Mouse (Mus musculus): ENCODE results near the gene Ahdc1. TPM values are rescaled to one million over a fixed set of nuclear protein-coding genes. Genes with fewer than 3 reads are reported as not detected.

Ahdc1 gene
- polyA plus RNA-seq, 1 experiment: 21.7 TPM

- Histone ChIP-seq H3K27ac (ENCODE audit: control insufficient read depth, insufficient read depth, low read depth, low read length, poor library complexity) (no peak overlapping the region; the same call in 1 of the 2 replicates), H3K4me3 (replicated peaks; ENCODE audit: control insufficient read depth, low read depth, low read length) (no peak overlapping the region), H3K4me1 (ENCODE audit: control insufficient read depth, insufficient read depth, low read length) (no peaks in the 10 kb centered on the region)
- WGBS: 89% methylated on average over 18 of the region's 18 CpGs
- TF ChIP-seq CTCF (IDR thresholded peaks at IDR 0.05; ENCODE audit: control insufficient read depth, insufficient read depth, low read length) (no peak), POLR2A (IDR thresholded peaks at IDR 0.05; ENCODE audit: borderline replicate concordance, control insufficient read depth, low read depth, low read length) (no peak)
Measured at GRCm38 (mm10) chr4:133039832-133040231, 28.8 kb downstream of the Ahdc1 start.

GRCm38 (mm10) chr4:133040241-133040904 lies 29.3 kb downstream of the Ahdc1 start:
- TF ChIP-seq CTCF (IDR thresholded peaks at IDR 0.05; ENCODE audit: control insufficient read depth, insufficient read depth, low read length): no peak
- TF ChIP-seq POLR2A (IDR thresholded peaks at IDR 0.05; ENCODE audit: borderline replicate concordance, control insufficient read depth, low read depth, low read length): no peak
- no peak overlapping the region for H3K27ac ChIP-seq (ENCODE audit: control insufficient read depth, insufficient read depth, low read depth, low read length, poor library complexity)
- 87% methylated on average over 14 of the region's 14 CpGs for WGBS
- H3K4me1 ChIP-seq (ENCODE audit: control insufficient read depth, insufficient read depth, low read length): no peaks in the 10 kb centered on the region
- H3K4me3 ChIP-seq (replicated peaks; ENCODE audit: control insufficient read depth, low read depth, low read length): no peak overlapping the region

GRCm38 (mm10) chr4:133042244-133042643 lies 31.2 kb downstream of the Ahdc1 start:
- Histone ChIP-seq H3K27ac (ENCODE audit: control insufficient read depth, insufficient read depth, low read depth, low read length, poor library complexity) (no peak overlapping the region), H3K4me1 (ENCODE audit: control insufficient read depth, insufficient read depth, low read length) (no peaks in the 10 kb centered on the region; the same call in 1 of the 2 replicates), H3K4me3 (replicated peaks; ENCODE audit: control insufficient read depth, low read depth, low read length) (no peak overlapping the region)
- TF ChIP-seq CTCF (IDR thresholded peaks at IDR 0.05; ENCODE audit: control insufficient read depth, insufficient read depth, low read length) (no peak), POLR2A (IDR thresholded peaks at IDR 0.05; ENCODE audit: borderline replicate concordance, control insufficient read depth, low read depth, low read length) (no peak)
- 74% methylated on average over 4 of the region's 4 CpGs for WGBS

- WGBS: 73% methylated on average over 28 of the region's 28 CpGs
- Histone ChIP-seq H3K4me1 (ENCODE audit: control insufficient read depth, insufficient read depth, low read length) (no peaks in the 10 kb centered on the region; the same call in 1 of the 2 replicates), H3K27ac (ENCODE audit: control insufficient read depth, insufficient read depth, low read depth, low read length, poor library complexity) (no peak overlapping the region), H3K4me3 (replicated peaks; ENCODE audit: control insufficient read depth, low read depth, low read length) (no peak overlapping the region)
- TF ChIP-seq CTCF (IDR thresholded peaks at IDR 0.05; ENCODE audit: control insufficient read depth, insufficient read depth, low read length) (no peak), POLR2A (IDR thresholded peaks at IDR 0.05; ENCODE audit: borderline replicate concordance, control insufficient read depth, low read depth, low read length) (no peak)
Measured at GRCm38 (mm10) chr4:133042651-133043635, 31.9 kb downstream of the Ahdc1 start.

- 70% methylated on average over 6 of the region's 6 CpGs for WGBS
- Histone ChIP-seq H3K4me1 (ENCODE audit: control insufficient read depth, insufficient read depth, low read length) (no peaks in the 10 kb centered on the region; the same call in 1 of the 2 replicates), H3K4me3 (replicated peaks; ENCODE audit: control insufficient read depth, low read depth, low read length) (no peak overlapping the region), H3K27ac (ENCODE audit: control insufficient read depth, insufficient read depth, low read depth, low read length, poor library complexity) (no peak overlapping the region)
- TF ChIP-seq CTCF (IDR thresholded peaks at IDR 0.05; ENCODE audit: control insufficient read depth, insufficient read depth, low read length): no peak
- TF ChIP-seq POLR2A (IDR thresholded peaks at IDR 0.05; ENCODE audit: borderline replicate concordance, control insufficient read depth, low read depth, low read length): no peak
Measured at GRCm38 (mm10) chr4:133043798-133044646, 33.0 kb downstream of the Ahdc1 start.

GRCm38 (mm10) chr4:133044647-133045094 lies 33.6 kb downstream of the Ahdc1 start:
- Histone ChIP-seq H3K4me1 (ENCODE audit: control insufficient read depth, insufficient read depth, low read length) (no peaks in the 10 kb centered on the region; the same call in 1 of the 2 replicates), H3K27ac (ENCODE audit: control insufficient read depth, insufficient read depth, low read depth, low read length, poor library complexity) (no peak overlapping the region), H3K4me3 (replicated peaks; ENCODE audit: control insufficient read depth, low read depth, low read length) (no peak overlapping the region)
- 82% methylated on average over 6 of the region's 6 CpGs for WGBS
- TF ChIP-seq CTCF (IDR thresholded peaks at IDR 0.05; ENCODE audit: control insufficient read depth, insufficient read depth, low read length) (no peak), POLR2A (IDR thresholded peaks at IDR 0.05; ENCODE audit: borderline replicate concordance, control insufficient read depth, low read depth, low read length) (no peak)

- Histone ChIP-seq H3K27ac (ENCODE audit: control insufficient read depth, insufficient read depth, low read depth, low read length, poor library complexity) (no peak overlapping the region), H3K4me3 (replicated peaks; ENCODE audit: control insufficient read depth, low read depth, low read length) (no peak overlapping the region), H3K4me1 (ENCODE audit: control insufficient read depth, insufficient read depth, low read length) (peaks cover 5% of the 10 kb centered on the region)
- WGBS: 79% methylated on average over 11 of the region's 11 CpGs
- no peak for TF ChIP-seq POLR2A (IDR thresholded peaks at IDR 0.05; ENCODE audit: borderline replicate concordance, control insufficient read depth, low read depth, low read length)
- TF ChIP-seq CTCF (IDR thresholded peaks at IDR 0.05; ENCODE audit: control insufficient read depth, insufficient read depth, low read length): no peak
Measured at GRCm38 (mm10) chr4:133045771-133046474, 34.9 kb downstream of the Ahdc1 start.
